Mouse (Mus musculus) heart, postnatal 36 days (tissue): ENCODE measurements around the gene Rnaseh2b. TPM values are rescaled to one million over a fixed set of nuclear protein-coding genes. Genes with fewer than 3 reads are reported as not detected.

Experiments
- DNase-seq, 2 experiments: peaks; one replicate each; pipeline ENCODE4 v3.0.0; 2021 to 2022
- intact Hi-C: fragments of 180-260 bp; cut with DNase I; formaldehyde crosslinking; loops from one replicate; pipeline ENCODE4 v1.15.1; 2025
- total RNA-seq, 2 experiments: library from RNA; stranded (reverse); gene quantifications; 2 replicates each; pipeline ENCODE4 v1.2.3; 2021

Gene Rnaseh2b
- total RNA-seq, 2 experiments from 2014 or later: 9.6 to 11.1 TPM

GRCm38 (mm10) chr14:62353372-62353771, 61.0 kb downstream of the Rnaseh2b start:
- intact Hi-C loops: no loop called here
- DNase-seq: no peak

DNA sequence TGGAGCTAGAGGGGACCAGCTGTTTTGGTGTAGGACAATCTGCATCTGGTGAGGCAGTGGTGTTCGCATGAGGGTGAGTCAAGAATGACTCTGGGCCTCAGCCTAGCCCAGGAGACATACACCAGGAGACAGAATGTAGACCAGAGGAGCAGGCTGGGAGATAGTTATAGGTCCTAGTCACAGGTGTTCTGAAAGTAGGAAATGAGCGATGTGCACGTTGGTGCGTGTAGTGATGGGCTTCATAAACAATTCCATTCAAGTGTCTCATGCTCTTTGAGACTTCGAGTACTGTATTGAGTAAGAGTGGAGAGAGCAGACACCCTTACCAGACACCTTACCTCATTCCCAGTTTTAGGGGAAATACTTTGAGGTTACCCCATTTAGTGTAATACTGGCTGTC, 61.4 kb downstream of the Rnaseh2b start:
- intact Hi-C loops: no loop called here

DNA sequence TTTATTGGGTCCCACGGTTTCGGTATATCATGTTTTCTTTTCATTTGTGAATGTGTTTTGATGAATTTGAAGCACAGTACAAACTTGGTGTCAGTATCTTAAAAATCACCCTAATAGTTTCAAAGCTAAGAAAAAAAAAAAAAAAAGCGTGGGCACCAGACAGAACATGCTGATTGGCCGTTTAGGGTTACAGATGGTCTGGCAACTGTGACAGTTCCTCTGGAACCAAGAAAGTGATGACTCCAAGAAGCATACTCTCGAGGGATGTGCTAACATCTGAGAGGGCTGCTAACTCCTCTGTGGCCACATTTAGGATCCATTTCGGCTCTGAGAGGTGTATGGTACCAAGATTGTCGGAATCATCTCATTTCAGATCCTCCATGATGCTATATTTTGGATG, 62.8 kb downstream of the Rnaseh2b start:
- intact Hi-C loops: no loop called here
- DNase-seq: no peak

More for the DNA sequence above, 61.4 kb downstream of the Rnaseh2b start:
- no peak for DNase-seq

DNA sequence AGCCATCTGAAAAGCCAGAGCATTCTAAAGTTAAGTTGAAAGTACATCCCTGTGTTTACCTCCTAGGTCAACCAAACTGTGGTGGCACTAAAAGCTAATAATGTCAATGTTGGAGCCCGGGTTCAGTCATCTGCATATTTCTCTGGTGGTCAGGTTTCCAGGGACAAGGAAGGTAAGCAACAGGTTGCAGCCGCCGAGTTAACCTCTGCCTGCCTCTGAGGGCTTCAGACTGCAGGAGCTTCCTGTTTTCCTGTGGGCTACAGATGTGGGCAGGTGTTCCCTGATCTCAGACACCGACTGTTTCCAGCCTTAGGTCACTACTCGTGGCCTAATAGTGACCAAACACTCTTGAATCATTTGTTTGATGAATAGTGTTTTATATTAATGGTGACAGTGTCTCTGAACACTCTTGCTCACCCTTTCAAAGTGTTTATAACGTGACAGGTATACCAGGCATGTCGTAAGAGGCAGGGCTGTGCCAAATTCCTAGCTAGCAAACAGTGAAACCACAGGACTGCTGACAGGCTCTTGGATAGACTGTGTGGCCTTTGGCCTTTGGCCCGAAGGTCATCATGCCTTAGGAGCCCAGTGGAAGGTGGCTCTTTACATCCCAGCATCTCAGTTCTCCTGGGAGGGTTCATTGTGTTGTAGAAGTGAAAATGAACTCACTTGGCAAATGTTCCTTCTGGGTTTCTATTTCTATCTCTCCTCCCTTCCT, 69.0 kb downstream of the Rnaseh2b start:
- intact Hi-C loops: no loop called here
- no peak for DNase-seq

DNA sequence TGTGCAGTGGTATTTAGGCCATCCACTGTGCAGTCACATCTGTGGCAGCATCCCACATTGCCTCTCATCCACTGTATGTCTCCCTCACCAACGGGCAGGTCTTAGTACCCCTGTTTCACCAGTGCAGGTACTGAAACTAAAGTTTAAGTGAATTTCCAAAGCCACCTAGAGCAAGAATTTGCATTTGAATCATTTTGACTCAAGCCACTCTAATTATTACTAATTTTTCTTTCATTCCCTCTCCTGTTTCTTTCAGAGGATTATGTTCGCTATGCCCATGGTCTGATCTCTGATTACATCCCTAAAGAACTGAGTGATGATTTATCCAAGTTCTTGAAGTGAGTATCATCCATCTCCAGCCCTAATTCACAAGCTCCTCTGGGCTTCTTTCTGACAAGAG, 71.4 kb downstream of the Rnaseh2b start:
- intact Hi-C loops: no loop called here

DNA sequence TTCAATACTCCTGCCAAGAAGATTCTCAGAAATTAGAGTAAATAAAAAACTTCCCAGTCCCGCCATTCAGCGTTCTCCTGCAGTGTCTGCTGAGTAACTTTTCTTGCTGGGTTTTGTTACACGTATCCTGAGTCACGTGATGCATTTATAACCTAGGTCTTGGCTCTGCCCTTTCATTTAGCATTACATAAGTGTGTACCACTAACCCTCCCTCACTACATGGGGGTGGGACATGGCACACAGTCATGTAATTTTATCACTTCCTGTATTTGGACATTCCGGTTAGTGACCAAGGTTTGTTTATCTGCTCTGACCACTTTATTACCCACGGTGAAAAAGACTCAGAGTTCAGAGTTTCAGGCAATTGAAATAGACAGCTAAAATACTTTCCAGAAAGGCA, 78.4 kb downstream of the Rnaseh2b start:
- peak; percentile 57 to 61 for DNase-seq
- intact Hi-C loops: loop anchor here (1.0 to 5.0 kb wide), 2 partner anchors 39 to 86 kb away; partner anchors contain the start of gene Gucy1b2

More for the DNA sequence above, 71.4 kb downstream of the Rnaseh2b start:
- DNase-seq: no peak

GRCm38 (mm10) chr14:62374001-62374400, 81.6 kb downstream of the Rnaseh2b start:
- intact Hi-C loops: loop anchor here (5.0 kb wide), 1 partner anchor 83 kb away; the partner anchor contains the start of gene Gucy1b2
- no peak for DNase-seq

- peak in 1 of 2 experiments; percentile 19 for DNase-seq
- intact Hi-C loops: no loop called here
Observed at GRCm38 (mm10) chr14:62375694-62376093, 83.3 kb downstream of the Rnaseh2b start.

DNA sequence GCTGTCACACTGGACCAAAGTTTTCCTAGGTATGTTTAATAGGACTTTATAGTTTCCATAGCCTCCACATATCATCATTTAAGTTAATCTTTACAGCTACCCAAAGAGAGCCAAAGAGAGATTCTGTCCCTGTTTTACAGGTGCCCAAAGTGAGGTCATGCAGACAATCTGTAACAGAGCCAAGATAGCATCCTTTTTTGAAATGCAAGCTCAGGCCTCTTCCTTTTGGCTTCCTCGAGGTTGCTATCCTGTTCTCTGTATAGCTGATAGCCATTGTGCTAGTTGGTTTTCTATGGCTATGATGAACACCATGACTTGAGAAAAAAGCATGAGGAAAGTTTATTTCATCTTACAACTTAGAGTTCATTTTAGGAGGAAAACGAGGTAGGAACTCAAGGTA, 83.7 kb downstream of the Rnaseh2b start:
- DNase-seq: no peak
- intact Hi-C loops: no loop called here

DNA sequence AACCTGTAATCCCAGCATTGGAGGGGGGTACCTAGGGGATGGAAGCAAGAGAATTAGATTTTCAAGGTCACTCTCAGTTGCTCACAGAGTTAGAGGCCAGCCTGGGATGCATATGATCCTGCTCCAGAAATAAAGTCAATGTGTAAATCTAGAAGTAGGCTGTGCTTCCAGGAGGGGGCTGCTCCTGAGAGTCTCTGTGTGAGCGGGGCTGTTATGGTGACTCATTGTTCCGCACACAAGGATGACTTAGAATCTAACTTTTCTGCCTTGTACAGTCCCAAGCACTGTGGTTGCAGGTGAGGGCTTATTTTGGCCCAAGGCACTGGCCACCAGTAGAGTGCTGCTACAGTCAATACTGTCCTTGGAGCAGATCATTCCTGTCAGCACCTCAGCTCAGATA, 87.0 kb downstream of the Rnaseh2b start:
- DNase-seq: no peak
- intact Hi-C loops: no loop called here

GRCm38 (mm10) chr14:62380606-62381005, 88.2 kb downstream of the Rnaseh2b start:
- intact Hi-C loops: no loop called here
- DNase-seq: no peak

- intact Hi-C loops: no loop called here
- no peak for DNase-seq
Observed at GRCm38 (mm10) chr14:62383109-62383508, 90.7 kb downstream of the Rnaseh2b start.

DNA sequence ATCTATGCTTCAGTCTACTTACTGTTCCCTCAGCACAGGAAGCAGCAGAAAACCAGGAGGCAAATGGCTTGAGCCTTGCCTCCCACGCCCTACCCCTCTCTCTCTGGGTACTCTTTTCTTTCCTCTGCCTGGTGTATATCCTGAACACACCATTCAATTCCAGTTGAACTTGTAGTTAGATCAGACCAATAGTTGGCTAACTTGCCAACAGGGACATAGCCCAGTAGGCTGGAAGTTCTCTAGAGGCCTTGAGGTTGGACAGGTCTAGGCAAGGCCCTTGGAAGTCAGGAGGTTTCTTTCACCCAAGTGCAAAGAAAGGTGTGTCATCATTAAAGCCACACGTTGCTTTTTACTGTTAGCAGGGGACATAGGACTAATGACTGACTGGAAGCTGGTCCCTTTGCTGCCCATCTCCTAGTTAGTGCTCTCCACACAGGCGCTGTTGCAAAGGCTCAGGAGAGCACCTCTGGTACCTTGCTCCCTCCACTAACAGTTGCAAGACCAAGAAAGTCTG, 91.5 kb downstream of the Rnaseh2b start:
- intact Hi-C loops: no loop called here

GRCm38 (mm10) chr14:62389064-62389728, 96.8 kb downstream of the Rnaseh2b start:
- DNase-seq: no peak
- intact Hi-C loops: no loop called here

More for the DNA sequence above, 91.5 kb downstream of the Rnaseh2b start:
- DNase-seq: no peak

DNA sequence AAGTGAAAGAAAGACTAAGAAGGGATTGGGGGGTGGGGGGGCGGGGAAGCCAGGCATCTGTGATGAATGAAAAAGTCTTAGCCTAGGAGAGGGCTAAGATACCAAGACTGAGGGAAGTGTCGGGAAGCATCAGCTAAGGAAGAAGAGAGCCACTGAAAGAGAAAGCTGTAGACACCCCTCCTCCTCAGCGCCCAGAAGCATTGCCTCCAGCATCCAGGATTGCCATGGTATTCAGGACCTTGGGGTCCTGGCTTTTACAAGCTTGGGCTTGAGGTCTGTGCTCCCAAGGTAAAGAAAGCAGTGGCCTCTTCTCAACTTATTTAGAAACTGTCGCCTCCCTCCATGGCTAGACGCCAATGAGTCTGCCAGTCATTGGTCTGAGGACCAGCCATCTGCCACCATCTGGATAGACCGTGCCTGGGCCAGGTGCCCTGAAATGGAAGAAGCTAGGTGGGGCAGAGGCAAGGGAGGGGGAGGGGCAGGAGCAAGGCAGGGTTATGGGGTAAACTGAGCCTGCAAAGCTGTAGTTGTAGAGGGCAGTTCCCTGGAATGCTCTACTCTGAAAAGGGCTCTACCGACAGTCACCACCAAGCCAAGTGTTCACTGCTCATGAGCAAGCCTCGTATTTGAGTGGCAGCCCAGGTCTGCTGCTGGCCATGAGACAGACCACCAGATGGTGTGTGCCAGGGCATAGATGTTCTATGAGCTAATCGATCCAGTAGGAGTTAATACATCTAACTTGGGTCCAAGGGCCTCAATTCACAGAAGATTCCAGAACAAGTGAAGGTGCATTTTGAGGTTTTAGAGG, 97.5 kb downstream of the Rnaseh2b start:
- no peak for DNase-seq
- intact Hi-C loops: loop anchor here (5.0 kb wide), 1 partner anchor 57 kb away; no protein-coding TSS in a partner anchor

DNA sequence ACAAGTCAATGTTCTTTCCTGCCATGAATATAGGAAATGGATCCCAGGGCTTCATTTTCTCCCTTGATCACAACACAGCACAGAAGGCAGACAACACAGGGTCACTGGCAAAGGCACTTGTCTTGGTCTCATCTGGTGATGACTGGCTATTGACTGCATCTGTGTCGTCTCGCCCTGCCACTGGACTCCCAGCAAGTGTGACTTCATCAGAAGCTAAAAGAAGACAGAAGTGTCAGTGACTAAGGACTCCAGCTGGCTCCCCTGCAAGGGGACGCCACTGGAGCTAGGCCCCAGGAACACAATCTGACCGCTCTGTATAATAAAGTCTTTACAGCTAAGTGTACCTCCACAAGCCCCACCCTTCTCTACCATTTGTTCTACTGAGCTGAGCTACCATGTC, 100.4 kb downstream of the Rnaseh2b start:
- intact Hi-C loops: loop anchor here (5.0 kb wide), 1 partner anchor 55 kb away; no protein-coding TSS in a partner anchor
- DNase-seq: no peak

DNA sequence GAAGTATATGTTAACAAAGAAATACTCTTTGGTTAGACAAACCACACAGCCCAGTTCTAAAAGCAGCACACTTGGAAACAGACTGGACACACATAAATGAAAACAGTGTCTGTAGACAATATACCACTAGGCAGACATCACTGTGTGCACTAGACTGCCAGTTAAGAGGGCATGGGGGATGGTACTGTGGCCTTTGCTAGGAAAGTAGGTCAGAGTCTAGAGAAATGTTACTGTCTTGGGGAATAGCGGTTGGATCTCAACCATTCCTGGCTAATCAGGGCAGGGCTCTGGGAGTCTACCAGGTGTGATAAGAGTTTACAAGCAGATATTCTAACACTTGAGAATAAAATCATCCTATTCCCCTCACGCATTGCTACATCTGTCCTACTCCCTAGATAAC, 103.0 kb downstream of the Rnaseh2b start:
- intact Hi-C loops: no loop called here
- no peak for DNase-seq

- intact Hi-C loops: no loop called here
- DNase-seq: no peak
Observed at GRCm38 (mm10) chr14:62416007-62416741, 123.8 kb downstream of the Rnaseh2b start.

- DNase-seq: peak; percentile 15 to 35
- intact Hi-C loops: no loop called here
Observed at GRCm38 (mm10) chr14:62416742-62417134, 124.3 kb downstream of the Rnaseh2b start.

DNA sequence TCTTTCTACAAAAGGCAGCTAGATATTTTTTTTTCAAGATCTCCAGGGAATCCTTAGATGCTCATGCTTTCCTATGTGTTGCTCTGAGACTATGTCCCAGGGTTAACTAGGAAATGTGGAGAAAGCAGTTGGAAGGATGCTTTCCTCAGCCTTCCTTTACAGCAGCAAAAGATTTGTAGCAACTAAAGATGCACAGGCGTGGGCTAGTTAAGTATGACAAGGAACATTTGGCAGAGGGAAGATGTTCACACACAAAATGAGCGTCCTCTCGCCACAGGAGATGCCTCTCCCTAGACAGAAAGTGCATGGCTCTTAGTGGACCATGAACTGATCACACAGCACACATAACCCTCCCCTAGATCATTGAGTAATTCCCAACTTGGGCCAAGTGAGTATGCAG, 125.1 kb downstream of the Rnaseh2b start:
- intact Hi-C loops: no loop called here
- no peak for DNase-seq
